Mouse (Mus musculus) heart, embryonic 16.5 days (tissue): Measurements from ENCODE around the gene Dennd1a. TPM values are rescaled to one million over a fixed set of nuclear protein-coding genes. Genes with fewer than 3 reads are reported as not detected.

Experiments used
- ATAC-seq: fragments of 200-750 bp; cut with Nextera tagmentation; replicated peaks from 2 replicates; pipeline ENCODE4 v1.8.0; 2017; ENCODE audit warnings: moderate number of reproducible peaks; ENCODE audit not compliant: insufficient read depth, low FRiP score; ENCODE audit errors: extremely low read depth
- H3K27ac ChIP-seq: fragments of 300-500 bp; sonication (generic); 2 replicates; pipeline ENCODE4 v1.5.1; 2014; ENCODE audit warnings: mild to moderate bottlenecking, low read length, control low read depth, moderate library complexity
- H3K27me3 ChIP-seq: fragments of 300-500 bp; sonication (generic); 2 replicates; pipeline ENCODE4 v1.6.1; 2014; ENCODE audit warnings: low read length, mixed read lengths; ENCODE audit not compliant: control insufficient read depth, insufficient read depth
- H3K36me3 ChIP-seq: fragments of 300-500 bp; sonication (generic); 2 replicates; pipeline ENCODE4 v1.6.1; 2014; ENCODE audit not compliant: control insufficient read depth, insufficient read depth
- H3K4me1 ChIP-seq: fragments of 300-500 bp; sonication (generic); 2 replicates; pipeline ENCODE4 v1.6.1; 2014; ENCODE audit warnings: low read length, mixed read lengths; ENCODE audit not compliant: control insufficient read depth, insufficient read depth
- H3K4me2 ChIP-seq: fragments of 300-500 bp; sonication (generic); 2 replicates; pipeline ENCODE4 v1.6.1; 2014; ENCODE audit warnings: low read depth, mild to moderate bottlenecking, control low read depth, low read length
- H3K4me3 ChIP-seq: fragments of 300-500 bp; sonication (generic); 2 replicates; pipeline ENCODE4 v1.5.1; 2014; ENCODE audit warnings: mild to moderate bottlenecking, control low read depth, low read length
- H3K9ac ChIP-seq: fragments of 300-500 bp; sonication (generic); 2 replicates; pipeline ENCODE4 v1.6.1; 2014; ENCODE audit warnings: low read length, control low read depth
- H3K9me3 ChIP-seq: fragments of 300-500 bp; sonication (generic); replicated peaks from 2 replicates; pipeline ENCODE4 v1.6.1; 2016; ENCODE audit warnings: low read length; ENCODE audit not compliant: control insufficient read depth
- WGBS: fragments of 180-500 bp; shearing (Covaris S2); extraction: QIAGEN DNeasy Blood & Tissue Kit; methylation state at CpG from one replicate; pipeline ENCODE4 v1.1.7; 2014; 5-methylcytosine and 5-hydroxymethylcytosine counted together
- polyA plus RNA-seq: library from polyadenylated mRNA; unstranded; fragments of >200 nt; fragmentation: Nextera tagmentation; extraction: Ambion mirVana; gene quantifications from 2 replicates; pipeline ENCODE4 v1.2.1, GENCODE M21; 2015

Dennd1a gene
- polyA plus RNA-seq, 1 experiment from 2014 or later: 12.7 TPM

- no peak overlapping the region for H3K4me2 ChIP-seq
- no peaks in the 10 kb centered on the region for H3K27me3 ChIP-seq
- ATAC-seq: no peak
- 87% methylated on average over 2 of the region's 2 CpGs for WGBS
- no peaks in the 10 kb centered on the region for H3K36me3 ChIP-seq
- H3K4me1 ChIP-seq: no peaks in the 10 kb centered on the region
- no peak overlapping the region for H3K9ac ChIP-seq
- no peak overlapping the region for H3K4me3 ChIP-seq
- H3K9me3 ChIP-seq: no peaks in the 10 kb centered on the region
- no peak overlapping the region for H3K27ac ChIP-seq
These were observed 12.2 kb downstream of the Dennd1a start for GRCm38 (mm10) chr2:38274973-38275372.

GRCm38 (mm10) chr2:38263653-38264052 lies 23.5 kb downstream of the Dennd1a start:
- H3K27ac ChIP-seq: no peak overlapping the region
- no peak for ATAC-seq
- no peaks in the 10 kb centered on the region for H3K9me3 ChIP-seq
- no peaks in the 10 kb centered on the region for H3K4me1 ChIP-seq
- no peaks in the 10 kb centered on the region for H3K36me3 ChIP-seq
- no peaks in the 10 kb centered on the region for H3K27me3 ChIP-seq
- H3K4me3 ChIP-seq: no peak overlapping the region
- WGBS: 59% methylated on average over 2 of the region's 2 CpGs
- no peak overlapping the region for H3K9ac ChIP-seq
- no peak overlapping the region for H3K4me2 ChIP-seq

- H3K9ac ChIP-seq: no peak overlapping the region
- H3K27me3 ChIP-seq: no peaks in the 10 kb centered on the region
- ATAC-seq: no peak
- H3K36me3 ChIP-seq: no peaks in the 10 kb centered on the region
- H3K4me3 ChIP-seq: no peak overlapping the region
- no peak overlapping the region for H3K4me2 ChIP-seq
- H3K9me3 ChIP-seq: no peaks in the 10 kb centered on the region
- no peak overlapping the region for H3K27ac ChIP-seq
- H3K4me1 ChIP-seq: no peaks in the 10 kb centered on the region
These were observed 28.1 kb downstream of the Dennd1a start for GRCm38 (mm10) chr2:38259052-38259451.

- H3K9ac ChIP-seq: no peak overlapping the region
- H3K9me3 ChIP-seq: no peaks in the 10 kb centered on the region
- WGBS: 63% methylated on average over 1 of the region's 1 CpGs
- no peak overlapping the region for H3K4me2 ChIP-seq
- H3K4me1 ChIP-seq: no peaks in the 10 kb centered on the region
- no peaks in the 10 kb centered on the region for H3K36me3 ChIP-seq
- no peak overlapping the region for H3K4me3 ChIP-seq
- H3K27me3 ChIP-seq: no peaks in the 10 kb centered on the region
- no peak for ATAC-seq
- no peak overlapping the region for H3K27ac ChIP-seq
These were observed 49.6 kb downstream of the Dennd1a start for GRCm38 (mm10) chr2:38237616-38238015.

- 88% methylated on average over 2 of the region's 2 CpGs for WGBS
- H3K4me3 ChIP-seq: no peak overlapping the region
- no peak overlapping the region for H3K27ac ChIP-seq
- H3K4me1 ChIP-seq: no peaks in the 10 kb centered on the region
- no peak for ATAC-seq
- H3K9me3 ChIP-seq: no peaks in the 10 kb centered on the region
- no peaks in the 10 kb centered on the region for H3K27me3 ChIP-seq
- no peak overlapping the region for H3K9ac ChIP-seq
- no peaks in the 10 kb centered on the region for H3K36me3 ChIP-seq
- H3K4me2 ChIP-seq: no peak overlapping the region
These were observed 51.6 kb downstream of the Dennd1a start for GRCm38 (mm10) chr2:38235593-38235992.

GRCm38 (mm10) chr2:38229882-38230281 lies 57.3 kb downstream of the Dennd1a start:
- Histone ChIP-seq H3K4me2 (no peak overlapping the region), H3K27ac (no peak overlapping the region), H3K27me3 (no peaks in the 10 kb centered on the region), H3K4me3 (no peak overlapping the region), H3K36me3 (no peaks in the 10 kb centered on the region), H3K9me3 (no peaks in the 10 kb centered on the region), H3K4me1 (no peaks in the 10 kb centered on the region), H3K9ac (no peak overlapping the region)
- ATAC-seq: no peak
- 67% methylated on average over 5 of the region's 5 CpGs for WGBS

GRCm38 (mm10) chr2:38223759-38224158 lies 63.4 kb downstream of the Dennd1a start:
- Histone ChIP-seq H3K27me3 (no peaks in the 10 kb centered on the region), H3K4me1 (no peaks in the 10 kb centered on the region)

GRCm38 (mm10) chr2:38221461-38221860 lies 65.7 kb downstream of the Dennd1a start:
- ATAC-seq: no peak
- Histone ChIP-seq H3K27ac (no peak overlapping the region), H3K4me3 (no peak overlapping the region), H3K27me3 (no peaks in the 10 kb centered on the region), H3K4me1 (no peaks in the 10 kb centered on the region), H3K36me3 (no peaks in the 10 kb centered on the region), H3K9ac (no peak overlapping the region), H3K9me3 (no peaks in the 10 kb centered on the region), H3K4me2 (no peak overlapping the region)

More at GRCm38 (mm10) chr2:38223759-38224158, 63.4 kb downstream of the Dennd1a start:
- Histone ChIP-seq H3K4me2 (no peak overlapping the region), H3K9ac (no peak overlapping the region), H3K4me3 (no peak overlapping the region), H3K27ac (no peak overlapping the region), H3K36me3 (no peaks in the 10 kb centered on the region), H3K9me3 (no peaks in the 10 kb centered on the region)
- 61% methylated on average over 2 of the region's 2 CpGs for WGBS
- ATAC-seq: no peak

GRCm38 (mm10) chr2:38220687-38221435 lies 66.3 kb downstream of the Dennd1a start:
- 73% methylated on average over 4 of the region's 4 CpGs for WGBS
- H3K4me3 ChIP-seq: no peak overlapping the region

More at GRCm38 (mm10) chr2:38220687-38221435, 66.3 kb downstream of the Dennd1a start:
- H3K36me3 ChIP-seq: no peaks in the 10 kb centered on the region
- H3K27me3 ChIP-seq: no peaks in the 10 kb centered on the region
- no peak for ATAC-seq
- H3K9ac ChIP-seq: no peak overlapping the region
- no peaks in the 10 kb centered on the region for H3K4me1 ChIP-seq
- no peak overlapping the region for H3K27ac ChIP-seq
- no peak overlapping the region for H3K4me2 ChIP-seq
- no peaks in the 10 kb centered on the region for H3K9me3 ChIP-seq
